Mouse (Mus musculus) megakaryocyte, adult 5-6 weeks (primary cell): Measurements from ENCODE around the gene A2ml1. TPM values are rescaled to one million over a fixed set of nuclear protein-coding genes. Genes with fewer than 3 reads are reported as not detected.
A peak's percentile ranks its signal among the peaks of the same experiment; 100 is the strongest.
"Not testable (repeated sequence)": the region's sequence is repeated elsewhere in the genome, so short reads cannot be mapped to it uniquely, and the experiment has no call there.

Experiments used
- ATAC-seq: 2 replicates; pipeline ENCODE4 v1.8.0; 2016; ENCODE audit warnings: mild to moderate bottlenecking, inconsistent platforms; ENCODE audit not compliant: poor library complexity, severe bottlenecking
- total RNA-seq, 2 experiments: library from RNA; stranded (forward) in 1 of 2; stranded (reverse) in 1 of 2; fragments of 153-499, 151-499 nt in 1 of 2; fragments of 221-1000, 200-1000 nt in 1 of 2; gene quantifications; 2 replicates each; pipeline versions ENCODE4 v1.2.3 to v1.2.4; 2015 to 2017

Gene A2ml1
- not detected in 2 replicates for total RNA-seq (2015)
- total RNA-seq (2017), result not detected in 2 replicates

DNA sequence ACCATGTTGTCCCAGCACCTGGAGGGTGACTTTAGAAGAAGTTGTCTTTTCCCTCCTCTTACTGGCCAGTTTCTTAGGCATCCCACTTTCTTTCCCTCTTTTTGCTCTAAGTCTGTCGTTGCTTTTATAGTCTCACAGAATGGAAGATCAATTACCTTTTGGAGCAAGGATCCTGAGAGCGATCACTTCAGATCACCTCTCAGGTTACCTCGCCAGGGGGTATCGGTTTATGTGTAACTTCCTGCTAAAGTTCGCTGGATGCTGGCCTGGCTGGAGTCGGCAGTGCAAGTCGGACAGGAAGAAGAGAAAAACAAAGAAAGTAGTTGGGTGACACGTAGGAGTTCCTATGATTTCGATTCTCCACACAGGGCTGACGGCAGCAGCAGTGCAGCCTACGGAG is at the start of gene A2ml1:
Gene A2ml1, minus strand, starts transcription at position 101 of the 400 bp plus-strand sequence.
- ATAC-seq, result no peak

DNA sequence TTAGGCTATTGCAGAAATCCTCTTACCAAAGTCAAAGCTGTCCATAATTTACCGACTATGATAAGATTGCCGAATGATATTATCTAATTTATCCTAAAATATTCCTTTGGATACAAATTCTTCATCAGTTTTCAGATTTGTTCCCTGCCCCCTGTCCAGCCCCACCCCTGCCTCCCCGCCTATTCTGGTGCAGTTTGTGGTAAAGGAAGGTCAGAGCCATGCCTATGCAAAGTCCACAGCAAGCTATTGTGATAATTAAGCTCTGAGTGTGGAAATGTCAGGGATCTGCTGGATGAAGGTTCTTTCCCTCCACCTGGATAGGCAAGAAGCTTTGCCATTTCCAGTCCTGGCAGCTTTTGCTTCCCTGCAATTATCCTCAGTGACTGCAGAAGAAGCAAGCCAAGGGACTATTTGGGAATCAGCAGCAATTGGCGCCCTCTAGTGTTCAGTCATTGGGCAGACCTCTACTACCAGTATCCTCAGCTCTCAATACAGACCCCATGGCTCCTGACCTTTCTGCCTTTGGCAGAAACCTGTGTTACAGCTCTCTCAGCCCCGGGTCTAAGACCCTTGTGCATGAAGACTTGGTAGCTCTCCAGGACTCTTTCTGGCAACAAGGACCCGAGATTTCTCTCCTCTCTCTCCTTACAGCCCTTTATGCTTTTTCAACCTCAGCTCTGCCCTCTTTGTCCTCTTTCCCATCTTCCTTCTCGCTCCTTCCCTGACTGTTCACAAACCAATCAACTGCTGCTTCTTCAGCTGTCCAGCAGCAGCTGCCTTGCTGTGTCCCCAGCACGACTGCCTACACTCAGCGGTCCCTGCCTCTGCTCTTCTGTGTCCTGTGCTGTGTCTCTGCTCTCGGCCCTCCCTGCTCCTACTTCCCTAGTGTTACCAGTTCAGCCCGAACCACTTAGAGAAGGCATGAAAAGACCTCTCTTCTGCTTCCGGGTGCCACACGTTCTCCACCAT is 48.6 kb upstream of the A2ml1 start:
- ATAC-seq, result peak; percentile 80

DNA sequence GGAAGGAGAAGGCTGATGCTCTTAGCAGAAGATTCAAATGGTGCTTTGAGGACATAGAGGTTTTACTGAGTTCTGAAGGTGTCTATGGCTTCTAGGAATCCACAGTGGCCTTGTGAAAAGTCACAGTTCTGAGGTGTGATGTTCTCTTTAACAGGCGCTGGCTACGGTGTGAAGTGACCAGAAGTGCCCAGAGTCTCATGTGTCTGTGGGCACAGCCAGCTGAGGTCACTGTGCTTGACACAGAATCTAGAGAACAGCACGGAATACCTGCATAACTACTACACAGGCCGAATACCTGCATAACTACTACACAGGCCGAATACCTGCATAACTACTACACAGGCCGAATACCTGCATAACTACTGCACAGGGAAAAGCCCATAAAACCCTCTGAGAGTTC is 43.8 kb upstream of the A2ml1 start:
- ATAC-seq, result peak; percentile 31; the same call in 1 of the 2 replicates

GRCm38 (mm10) chr6:128624425-128624824 is 43.0 kb upstream of the A2ml1 start:
- ATAC-seq, result peak; percentile 28; the same call in 1 of the 2 replicates

GRCm38 (mm10) chr6:128623433-128623832 is 42.0 kb upstream of the A2ml1 start, which contains the start of gene Klrb1a:
Gene Klrb1a, minus strand, starts transcription at chr6:128623533.
- not testable (repeated sequence) for ATAC-seq

DNA sequence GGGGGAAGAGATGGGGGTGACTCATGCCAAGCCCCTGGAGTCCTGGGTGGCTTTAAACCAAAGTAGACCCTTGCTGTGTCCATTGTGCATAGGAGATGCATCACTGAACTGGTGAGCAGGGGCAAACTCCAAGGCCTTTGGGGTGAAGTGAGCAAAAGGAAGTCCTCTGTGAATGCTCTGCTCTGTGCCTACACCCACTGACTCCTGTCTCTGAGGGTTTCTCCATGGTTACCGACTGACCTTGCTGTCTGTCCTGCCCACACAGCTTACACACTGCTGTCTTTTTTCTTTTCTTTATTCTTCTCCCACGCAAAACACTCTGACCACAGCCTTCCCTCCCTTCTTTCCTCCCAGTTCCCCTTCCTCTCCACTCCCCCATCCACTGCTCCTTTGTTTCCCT is 41.3 kb upstream of the A2ml1 start:
- no peak for ATAC-seq

DNA sequence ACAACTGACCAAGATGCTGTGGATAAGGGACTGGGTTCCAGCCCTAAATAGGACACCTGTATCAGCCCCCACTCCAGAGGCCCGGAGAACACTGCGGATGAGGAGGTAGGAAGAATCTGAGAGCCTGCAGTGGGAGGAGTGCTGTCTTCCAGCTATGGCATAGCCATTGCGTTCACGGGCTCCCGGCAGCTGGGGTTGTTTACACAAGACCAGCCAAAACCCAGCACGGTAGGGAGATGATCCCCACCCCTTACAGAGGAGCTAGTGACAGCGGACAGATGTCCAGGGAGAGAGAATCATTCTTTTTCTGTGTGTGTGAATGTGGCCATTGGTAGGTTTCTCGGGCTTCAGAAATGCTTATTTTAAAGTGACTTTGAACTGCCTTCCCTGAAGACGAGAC is 24.9 kb upstream of the A2ml1 start:
- no peak for ATAC-seq

DNA sequence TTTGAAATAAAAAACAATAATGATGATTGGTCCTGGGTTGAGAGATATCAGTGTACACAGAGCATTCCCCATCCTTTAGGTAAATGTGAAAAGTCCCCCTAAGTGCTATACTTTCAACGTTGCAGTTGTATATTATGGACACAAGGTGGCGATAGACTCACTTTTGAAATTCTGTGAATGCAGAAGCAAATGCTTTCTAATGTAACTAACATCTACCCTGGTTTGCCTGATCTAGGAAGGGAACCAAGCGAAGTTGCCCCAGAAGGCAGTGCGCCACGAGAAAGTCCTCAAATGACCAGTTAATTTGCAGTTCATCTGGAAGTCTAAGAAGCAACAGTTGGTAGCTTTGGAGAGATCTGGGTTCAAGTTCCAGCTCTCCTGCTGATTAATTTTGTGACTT is 23.1 kb upstream of the A2ml1 start:
- ATAC-seq, result peak; percentile 82

DNA sequence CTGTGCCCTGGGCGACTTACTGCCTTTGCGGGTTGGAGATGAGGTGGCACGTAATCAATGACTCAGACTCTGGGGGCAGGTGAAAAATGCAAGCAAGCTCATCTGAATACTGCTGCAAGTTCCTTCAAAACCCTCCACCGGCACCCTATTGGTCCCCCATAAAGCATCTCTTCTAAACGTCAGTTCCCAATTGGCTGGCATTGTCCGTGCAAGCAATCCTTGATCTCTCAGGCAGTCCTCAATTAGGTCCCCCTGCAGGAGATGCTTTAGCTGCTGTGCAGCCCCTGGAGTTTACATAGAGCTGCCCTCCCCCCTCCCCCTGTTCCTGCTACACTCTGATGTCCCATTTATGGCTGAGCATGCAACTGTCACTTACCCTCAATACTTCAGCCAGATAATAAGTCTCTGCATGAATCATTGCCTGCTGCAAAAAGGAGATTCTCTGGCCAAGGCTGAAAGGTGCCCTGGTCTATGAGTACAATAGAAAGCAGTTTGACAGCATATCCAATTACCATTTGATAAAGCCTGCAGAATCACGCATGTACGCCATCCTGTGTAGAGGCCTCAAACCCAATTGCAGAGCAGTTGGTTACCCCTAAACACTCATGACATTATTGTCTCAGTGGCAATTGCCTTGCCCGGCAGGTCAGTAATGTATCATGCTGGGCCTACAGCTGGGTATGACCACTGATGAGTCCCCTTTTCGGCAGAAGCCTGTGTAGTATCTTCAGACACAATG is 21.2 kb upstream of the A2ml1 start:
- ATAC-seq, result no peak

DNA sequence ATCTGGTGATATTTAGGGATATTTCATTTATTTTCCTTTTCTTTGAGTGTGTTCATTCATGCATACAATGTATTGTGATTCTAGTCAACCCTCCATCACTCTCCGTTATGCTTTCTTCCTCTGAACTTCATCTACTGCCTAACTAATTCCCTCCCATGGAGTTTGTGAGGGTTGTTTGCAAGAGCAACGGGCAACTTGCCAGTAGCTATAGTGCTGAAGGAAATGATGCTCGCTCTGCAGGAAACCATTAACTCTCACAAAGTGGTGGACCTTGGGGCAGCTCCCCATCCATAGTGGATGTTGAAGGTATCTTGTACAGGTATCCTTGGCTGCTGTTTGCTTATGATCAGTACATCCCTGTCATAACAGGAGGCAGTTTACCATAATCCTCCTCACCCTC is 20.6 kb upstream of the A2ml1 start:
- ATAC-seq, result no peak

DNA sequence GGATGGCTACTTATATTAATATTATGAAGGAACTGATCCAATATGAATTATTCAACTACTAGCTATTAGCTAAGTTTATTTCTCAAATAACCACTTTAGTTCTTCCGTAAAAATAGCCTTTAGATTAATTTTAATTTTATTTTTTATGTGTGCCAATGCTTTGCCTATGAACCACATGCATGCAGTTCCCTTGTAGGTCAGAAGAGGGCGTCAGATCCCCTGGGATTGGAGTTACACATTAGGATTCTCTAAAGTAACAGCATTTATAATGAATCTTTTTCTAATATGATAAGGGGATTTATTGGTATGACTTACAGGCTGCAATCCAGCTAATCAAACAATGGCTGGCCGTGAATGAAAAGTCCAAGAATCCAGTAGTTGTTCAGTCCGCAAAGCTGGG is 18.1 kb upstream of the A2ml1 start:
- ATAC-seq, result no peak

DNA sequence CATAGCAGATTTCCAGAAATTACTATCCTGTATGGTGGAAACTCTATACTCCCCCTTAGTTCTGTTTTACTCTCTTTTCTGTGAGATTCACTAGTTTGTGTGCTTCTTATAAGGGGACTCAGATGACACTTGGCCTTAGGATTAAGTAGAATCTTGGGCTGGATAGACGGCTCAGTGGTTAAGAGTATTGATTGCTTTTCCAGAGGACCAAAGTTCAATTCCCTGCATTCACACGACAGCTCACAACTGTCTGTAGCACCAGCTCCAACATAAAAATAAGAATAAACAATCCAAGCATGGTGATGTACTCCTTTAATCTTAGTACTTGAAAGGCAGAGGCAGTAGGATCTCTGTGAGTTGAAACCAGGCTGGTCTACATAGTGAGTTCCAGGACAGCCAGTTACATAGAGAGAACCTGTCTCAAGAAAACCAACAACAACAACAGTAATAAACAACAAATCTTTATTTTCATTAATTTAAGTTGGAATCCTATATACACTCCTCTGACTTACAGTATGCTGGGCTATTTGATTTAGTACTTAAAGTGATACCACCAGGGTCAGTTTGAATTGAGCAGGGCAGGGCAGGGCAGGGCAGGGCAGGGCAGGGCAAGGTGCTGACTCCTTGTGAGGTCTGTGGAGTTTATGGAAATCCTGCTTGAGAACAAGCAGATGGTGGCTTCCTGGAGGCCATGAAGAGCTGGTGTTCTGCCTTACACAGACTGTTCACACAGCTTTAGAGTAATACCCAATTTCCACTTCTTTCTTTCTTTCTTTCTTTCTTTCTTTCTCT is 17.0 kb upstream of the A2ml1 start:
- ATAC-seq, result no peak

DNA sequence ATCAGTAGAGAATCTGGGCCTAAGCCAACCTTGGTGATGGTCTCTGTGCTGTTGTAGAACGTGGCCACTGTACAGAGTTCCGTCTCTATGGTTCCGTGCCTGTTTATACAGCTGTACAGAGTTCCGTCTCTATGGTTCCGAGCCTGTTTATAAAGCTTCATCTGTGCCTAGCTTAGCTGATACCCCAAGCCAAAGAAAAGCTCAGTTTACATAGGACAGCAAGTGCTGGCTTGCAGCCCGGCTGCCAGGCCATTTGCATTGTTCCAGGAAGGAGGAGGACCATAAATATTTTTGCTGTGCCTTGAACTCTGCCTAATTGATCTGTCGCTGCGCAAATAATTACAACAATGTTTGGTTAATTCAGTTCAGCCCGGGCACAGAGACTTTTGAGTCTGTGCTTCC is 15.7 kb upstream of the A2ml1 start:
- ATAC-seq, result no peak

- no peak for ATAC-seq
Observed at GRCm38 (mm10) chr6:128594651-128595050, 13.2 kb upstream of the A2ml1 start.

DNA sequence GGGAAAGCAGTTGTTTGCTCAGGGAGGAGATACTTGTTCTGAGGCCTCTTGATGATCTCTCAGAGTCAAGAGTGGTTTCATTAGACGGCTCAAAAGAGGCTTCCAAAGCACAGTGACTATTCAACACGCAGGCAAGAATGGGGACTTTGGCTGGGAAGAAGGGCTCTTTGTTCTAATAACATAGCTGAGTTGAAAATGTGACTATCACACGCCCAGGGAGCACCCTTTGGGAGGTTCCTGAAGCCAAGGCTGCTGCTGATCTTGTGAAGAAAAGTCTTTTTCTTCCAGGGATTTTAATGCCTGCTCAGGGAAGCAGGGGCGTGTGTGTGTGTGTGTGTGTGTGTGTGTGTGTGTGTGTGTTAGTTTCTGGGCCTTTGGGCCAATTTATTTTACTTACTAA is 8.0 kb upstream of the A2ml1 start:
- ATAC-seq, result no peak

DNA sequence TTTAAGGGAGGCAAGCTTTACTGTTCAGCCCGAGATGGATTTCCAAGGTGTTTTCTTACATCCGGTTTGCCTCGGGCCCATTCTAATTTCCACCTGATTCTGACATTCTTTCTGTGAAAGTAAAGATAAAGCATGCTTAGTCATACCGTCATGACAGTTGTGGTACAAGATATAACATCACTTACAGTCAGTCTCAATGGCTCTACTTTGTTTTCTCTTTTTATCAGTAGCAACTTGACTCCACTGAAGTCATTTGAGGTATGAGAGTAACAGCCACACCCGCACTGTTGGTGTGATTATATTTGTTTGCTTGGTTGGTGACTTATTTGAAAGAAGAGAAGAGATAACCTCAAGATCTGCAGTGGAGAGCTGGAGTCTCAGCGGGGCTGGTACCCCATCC is 6.2 kb upstream of the A2ml1 start:
- ATAC-seq, result no peak

DNA sequence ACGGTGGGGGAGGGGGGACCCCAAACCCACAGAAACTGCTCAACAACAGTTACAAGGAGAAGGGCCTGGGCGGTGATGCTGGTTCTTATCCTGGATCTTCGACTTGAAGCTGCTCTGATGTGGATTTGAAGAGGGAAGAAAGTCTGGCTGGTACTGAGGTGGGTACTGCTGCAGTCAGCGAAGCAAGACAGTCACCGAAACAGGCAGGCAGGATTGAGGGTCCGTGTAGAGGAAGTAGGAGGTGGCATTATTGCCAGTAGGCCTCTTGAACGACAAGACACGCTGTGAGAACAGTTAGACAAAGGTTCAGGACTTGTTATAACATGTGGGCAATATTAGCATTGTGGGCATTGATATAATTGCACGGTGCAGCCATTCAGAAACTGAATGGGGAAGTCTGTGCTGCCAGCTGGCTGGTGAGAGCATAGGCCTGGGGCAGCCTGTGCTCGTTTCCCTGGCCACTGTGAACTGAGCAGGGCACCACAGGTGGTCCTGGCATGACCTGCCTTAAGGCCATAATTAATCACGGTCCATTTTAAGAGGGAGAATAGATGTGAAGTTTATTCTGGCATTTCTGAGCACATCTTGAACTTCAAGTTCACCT is 4.3 kb upstream of the A2ml1 start:
- peak; percentile 27; the same call in 1 of the 2 replicates for ATAC-seq

- ATAC-seq, result 0 out of 2 replicates have a peak, but pooled peaks have one; percentile 30
Observed at GRCm38 (mm10) chr6:128584070-128584660, 2.8 kb upstream of the A2ml1 start.

- ATAC-seq, result no peak
Observed at GRCm38 (mm10) chr6:128577301-128577700, 4.1 kb downstream of the A2ml1 start.

DNA sequence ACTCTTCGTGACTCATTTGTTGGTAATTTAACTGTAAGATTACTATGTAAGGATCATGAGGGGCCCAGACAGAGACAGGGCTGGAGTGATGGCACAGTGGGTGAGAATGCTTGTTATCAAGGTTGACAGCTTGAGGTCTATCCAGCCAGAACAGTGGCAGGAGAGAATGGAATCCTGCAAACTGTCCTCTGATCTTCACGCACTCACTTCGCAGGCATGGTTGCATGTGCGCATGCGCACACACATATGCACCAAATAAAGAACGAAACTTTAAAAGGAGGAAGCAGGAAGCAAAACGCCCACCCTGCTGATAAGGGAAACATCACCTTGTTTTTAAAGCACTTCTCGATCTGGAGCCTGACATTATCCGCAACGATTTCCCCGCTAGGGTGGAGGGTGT is 14.8 kb downstream of the A2ml1 start:
- ATAC-seq, result no peak
